Mouse (Mus musculus): ENCODE data around the gene Agap1. TPM values are rescaled to one million over a fixed set of nuclear protein-coding genes. Genes with fewer than 3 reads are reported as not detected.

Agap1 gene
- polyA plus RNA-seq, 1 experiment from 2014 or later, result 14.0 TPM

DNA sequence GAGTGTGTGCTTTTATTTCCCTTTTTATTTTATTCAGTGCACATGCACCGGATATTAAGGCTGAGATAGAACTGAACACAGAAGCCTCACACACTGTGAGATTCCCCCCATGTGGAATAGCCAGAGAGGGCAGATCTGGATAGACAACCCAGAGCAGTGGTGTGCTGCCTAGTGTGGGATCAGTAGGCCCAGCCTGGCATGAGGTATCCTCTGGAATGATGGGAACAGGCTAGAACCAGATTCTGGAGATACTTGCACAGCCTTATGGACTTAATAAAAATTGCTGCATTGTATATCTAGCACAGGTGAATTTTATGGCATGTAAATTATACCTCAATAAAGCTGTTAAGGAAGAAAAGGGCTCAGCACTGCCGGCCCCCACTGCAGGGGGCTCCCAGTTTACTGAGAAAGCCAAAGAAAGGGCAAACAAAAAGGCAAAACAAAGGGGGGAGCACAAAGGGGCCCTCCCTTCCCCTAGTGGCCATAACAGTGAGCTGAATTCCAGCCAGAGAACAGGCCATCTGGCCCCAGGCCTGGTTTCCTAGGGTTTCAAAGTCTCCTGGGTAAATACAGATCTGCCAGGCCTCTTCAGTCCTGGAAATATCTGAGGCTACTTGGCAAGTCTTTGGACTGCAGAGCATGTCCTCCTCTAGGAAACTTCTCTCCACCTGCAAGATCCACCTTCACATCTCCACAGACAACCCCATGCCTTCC lies 405.6 kb downstream of the Agap1 start:
- H3K27me3 ChIP-seq (ENCODE audit: low read depth, poor library complexity, severe bottlenecking), result peaks cover 12% of the 10 kb centered on the region
- H3K4me3 ChIP-seq, result no peak overlapping the region
- DNase-seq (ENCODE audit: low spot score), result no peak
- 0 out of 2 replicates have a peak, but pooled peaks cover 3% of the 10 kb centered on the region for H3K36me3 ChIP-seq
- WGBS, result 47% methylated on average over 2 of the region's 2 CpGs
- no peaks in the 10 kb centered on the region for H3K9me3 ChIP-seq (replicated peaks)
- peaks cover 42% of the 10 kb centered on the region for H3K4me1 ChIP-seq
- peak overlapping the region; percentile 66 for H3K27ac ChIP-seq

GRCm38 (mm10) chr1:89865787-89866186 lies 411.2 kb downstream of the Agap1 start:
- Histone ChIP-seq H3K4me3 (no peak overlapping the region), H3K9me3 (replicated peaks) (no peaks in the 10 kb centered on the region), H3K36me3 (no peaks in the 10 kb centered on the region), H3K4me1 (peaks cover 54% of the 10 kb centered on the region), H3K27me3 (ENCODE audit: low read depth, poor library complexity, severe bottlenecking) (peaks cover 13% of the 10 kb centered on the region; the same call in 1 of the 2 replicates), H3K27ac (no peak overlapping the region)
- DNase-seq (ENCODE audit: low spot score), result no peak
- WGBS, result 37% methylated on average over 6 of the region's 6 CpGs

- H3K9me3 ChIP-seq (replicated peaks), result no peaks in the 10 kb centered on the region
These were observed 413.2 kb downstream of the Agap1 start for GRCm38 (mm10) chr1:89867847-89868246.

GRCm38 (mm10) chr1:89870134-89870905 lies 415.7 kb downstream of the Agap1 start:
- no peaks in the 10 kb centered on the region for H3K9me3 ChIP-seq (replicated peaks)
- peaks cover 66% of the 10 kb centered on the region for H3K4me1 ChIP-seq
- no peak for DNase-seq (ENCODE audit: low spot score)
- H3K27ac ChIP-seq, result peak overlapping the region; percentile 50; the same call in 1 of the 2 replicates
- no peak overlapping the region for H3K4me3 ChIP-seq
- H3K36me3 ChIP-seq, result no peaks in the 10 kb centered on the region
- 57% methylated on average over 12 of the region's 12 CpGs for WGBS
- H3K27me3 ChIP-seq (ENCODE audit: low read depth, poor library complexity, severe bottlenecking), result 0 out of 2 replicates have a peak, but pooled peaks cover 7% of the 10 kb centered on the region

More at GRCm38 (mm10) chr1:89867847-89868246, 413.2 kb downstream of the Agap1 start:
- Histone ChIP-seq H3K36me3 (no peaks in the 10 kb centered on the region), H3K4me3 (no peak overlapping the region), H3K27ac (peak overlapping the region; percentile 53), H3K27me3 (ENCODE audit: low read depth, poor library complexity, severe bottlenecking) (peaks cover 13% of the 10 kb centered on the region; the same call in 1 of the 2 replicates), H3K4me1 (peaks cover 67% of the 10 kb centered on the region)
- 48% methylated on average over 4 of the region's 4 CpGs for WGBS
- DNase-seq (ENCODE audit: low spot score), result no peak

DNA sequence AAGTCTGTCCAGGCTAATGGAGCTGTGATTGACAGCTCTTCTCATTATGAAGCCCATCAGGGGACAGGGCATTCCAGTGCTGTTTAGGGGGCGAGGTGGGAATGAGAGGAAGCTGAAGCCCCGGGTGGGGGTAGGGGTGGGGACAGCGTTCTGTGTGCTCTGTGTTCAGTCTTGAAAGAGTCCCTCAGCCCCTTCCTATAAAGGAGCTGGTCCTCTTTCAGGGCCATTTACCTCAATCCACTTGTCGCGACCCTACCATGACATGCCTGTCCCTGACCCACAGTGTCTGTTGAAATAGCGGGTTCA lies 416.3 kb downstream of the Agap1 start:
- H3K4me1 ChIP-seq, result peaks cover 61% of the 10 kb centered on the region
- peak overlapping the region; percentile 50; the same call in 1 of the 2 replicates for H3K27ac ChIP-seq
- no peaks in the 10 kb centered on the region for H3K9me3 ChIP-seq (replicated peaks)
- 0 out of 2 replicates have a peak, but pooled peaks cover 7% of the 10 kb centered on the region for H3K27me3 ChIP-seq (ENCODE audit: low read depth, poor library complexity, severe bottlenecking)
- H3K4me3 ChIP-seq, result no peak overlapping the region
- no peak for DNase-seq (ENCODE audit: low spot score)
- 44% methylated on average over 6 of the region's 6 CpGs for WGBS
- no peaks in the 10 kb centered on the region for H3K36me3 ChIP-seq

- H3K27me3 ChIP-seq (ENCODE audit: low read depth, poor library complexity, severe bottlenecking), result no peaks in the 10 kb centered on the region
- H3K4me1 ChIP-seq, result peaks cover 46% of the 10 kb centered on the region
- no peak overlapping the region for H3K4me3 ChIP-seq
- peak overlapping the region; percentile 20; the same call in 1 of the 2 replicates for H3K27ac ChIP-seq
- WGBS, result 33% methylated on average over 5 of the region's 5 CpGs
- no peak for DNase-seq (ENCODE audit: low spot score)
- H3K36me3 ChIP-seq, result no peaks in the 10 kb centered on the region
- H3K9me3 ChIP-seq (replicated peaks), result no peaks in the 10 kb centered on the region
These were observed 421.9 kb downstream of the Agap1 start for GRCm38 (mm10) chr1:89876346-89877072.

DNA sequence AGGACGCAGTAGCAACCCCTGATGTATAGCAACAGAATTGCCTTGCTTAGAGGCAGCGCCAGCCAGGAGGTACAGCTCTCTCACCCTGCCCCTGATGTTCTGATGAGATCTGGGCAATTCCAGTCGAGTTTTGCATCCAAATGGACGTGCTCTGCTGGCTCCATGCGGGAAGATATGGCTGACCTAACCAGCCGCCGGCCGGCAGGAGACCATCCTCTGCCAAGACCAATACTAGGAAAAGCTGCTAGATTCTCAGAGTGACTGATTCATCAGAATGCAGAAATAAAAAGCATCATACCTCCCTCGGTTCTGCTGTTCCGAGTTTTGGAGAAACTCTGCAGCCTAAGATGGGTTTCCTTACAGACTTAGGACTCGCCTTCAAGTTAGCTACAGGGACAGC lies 423.9 kb downstream of the Agap1 start:
- Histone ChIP-seq H3K4me1 (peaks cover 30% of the 10 kb centered on the region), H3K4me3 (no peak overlapping the region), H3K9me3 (replicated peaks) (no peaks in the 10 kb centered on the region), H3K36me3 (0 out of 2 replicates have a peak, but pooled peaks cover 6% of the 10 kb centered on the region), H3K27ac (no peak overlapping the region), H3K27me3 (ENCODE audit: low read depth, poor library complexity, severe bottlenecking) (no peaks in the 10 kb centered on the region)
- 89% methylated on average over 11 of the region's 11 CpGs for WGBS
- no peak for DNase-seq (ENCODE audit: low spot score)

DNA sequence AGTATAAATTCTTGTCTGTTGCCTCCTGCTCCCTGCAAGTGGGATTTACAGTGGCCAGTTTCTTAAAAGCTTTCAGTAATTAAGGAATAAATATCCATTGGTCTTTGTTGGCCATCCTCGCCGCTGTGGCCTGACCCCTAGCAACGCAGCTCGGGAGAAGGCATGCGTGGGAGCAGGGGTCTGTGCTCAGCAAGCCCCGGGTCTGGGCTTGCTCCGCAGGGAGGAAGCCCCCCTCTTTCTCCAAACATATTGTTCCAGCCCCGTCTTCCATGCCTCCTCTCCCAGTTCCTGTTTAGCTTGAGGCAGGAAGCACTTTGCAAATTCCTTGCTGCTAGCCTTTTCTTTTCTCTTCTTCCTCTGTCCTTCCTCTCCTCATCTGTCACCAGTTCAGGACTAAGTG lies 425.6 kb downstream of the Agap1 start:
- H3K27me3 ChIP-seq (ENCODE audit: low read depth, poor library complexity, severe bottlenecking), result no peaks in the 10 kb centered on the region
- peaks cover 43% of the 10 kb centered on the region for H3K4me1 ChIP-seq
- no peak for DNase-seq (ENCODE audit: low spot score)
- 0 out of 2 replicates have a peak overlapping the region, but pooled peaks have one; percentile 25 for H3K27ac ChIP-seq
- no peak overlapping the region for H3K4me3 ChIP-seq
- H3K36me3 ChIP-seq, result 0 out of 2 replicates have a peak, but pooled peaks cover 6% of the 10 kb centered on the region
- 63% methylated on average over 8 of the region's 8 CpGs for WGBS
- H3K9me3 ChIP-seq (replicated peaks), result no peaks in the 10 kb centered on the region

DNA sequence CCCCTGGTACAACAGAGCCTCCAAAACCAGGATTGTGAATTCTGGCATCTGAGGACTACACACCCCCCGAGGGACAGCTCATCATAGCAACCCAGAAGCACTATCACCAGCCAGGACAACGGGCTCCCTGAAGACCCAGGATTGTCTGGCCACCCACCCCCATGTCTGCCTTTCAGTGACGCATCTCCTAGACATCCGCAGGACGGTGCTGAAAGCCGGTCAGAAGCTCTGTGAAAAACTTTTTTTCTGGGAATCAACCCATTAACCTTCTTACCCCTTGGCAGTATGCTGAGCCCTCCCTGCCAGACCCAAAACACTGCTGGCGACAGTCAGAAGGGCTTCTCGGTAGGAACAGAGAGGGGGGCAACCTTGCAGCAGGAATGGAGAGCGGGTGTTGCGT lies 426.2 kb downstream of the Agap1 start:
- Histone ChIP-seq H3K36me3 (0 out of 2 replicates have a peak, but pooled peaks cover 6% of the 10 kb centered on the region), H3K27ac (no peak overlapping the region), H3K4me1 (peaks cover 50% of the 10 kb centered on the region), H3K27me3 (ENCODE audit: low read depth, poor library complexity, severe bottlenecking) (no peaks in the 10 kb centered on the region), H3K4me3 (no peak overlapping the region), H3K9me3 (replicated peaks) (no peaks in the 10 kb centered on the region)
- DNase-seq (ENCODE audit: low spot score), result no peak
- 84% methylated on average over 10 of the region's 10 CpGs for WGBS

GRCm38 (mm10) chr1:89884335-89884734 lies 429.7 kb downstream of the Agap1 start:
- Histone ChIP-seq H3K27ac (no peak overlapping the region), H3K4me3 (no peak overlapping the region), H3K4me1 (peaks cover 49% of the 10 kb centered on the region), H3K36me3 (peaks cover 24% of the 10 kb centered on the region), H3K27me3 (ENCODE audit: low read depth, poor library complexity, severe bottlenecking) (no peaks in the 10 kb centered on the region), H3K9me3 (replicated peaks) (no peaks in the 10 kb centered on the region)
- WGBS, result 89% methylated on average over 8 of the region's 8 CpGs
- DNase-seq (ENCODE audit: low spot score), result no peak

GRCm38 (mm10) chr1:89885696-89886095 lies 431.1 kb downstream of the Agap1 start:
- Histone ChIP-seq H3K4me1 (peaks cover 38% of the 10 kb centered on the region), H3K27ac (peak overlapping the region; percentile 17; the same call in 1 of the 2 replicates), H3K36me3 (peaks cover 37% of the 10 kb centered on the region), H3K9me3 (replicated peaks) (no peaks in the 10 kb centered on the region), H3K27me3 (ENCODE audit: low read depth, poor library complexity, severe bottlenecking) (no peaks in the 10 kb centered on the region), H3K4me3 (no peak overlapping the region)
- WGBS, result 11% methylated on average over 4 of the region's 4 CpGs
- DNase-seq (ENCODE audit: low spot score), result no peak

- no peaks in the 10 kb centered on the region for H3K9me3 ChIP-seq (replicated peaks)
- H3K27me3 ChIP-seq (ENCODE audit: low read depth, poor library complexity, severe bottlenecking), result peaks cover 10% of the 10 kb centered on the region; the same call in 1 of the 2 replicates
- peaks cover 11% of the 10 kb centered on the region for H3K4me1 ChIP-seq
- WGBS, result 89% methylated on average over 6 of the region's 6 CpGs
- peaks cover 42% of the 10 kb centered on the region for H3K36me3 ChIP-seq
- DNase-seq (ENCODE audit: low spot score), result no peak
- H3K4me3 ChIP-seq, result no peak overlapping the region
- no peak overlapping the region for H3K27ac ChIP-seq
These were observed 436.8 kb downstream of the Agap1 start for GRCm38 (mm10) chr1:89891400-89891799.
